Comparison of ENCODE assay signal across 25 mouse cellular contexts in the genomic region with DNA sequence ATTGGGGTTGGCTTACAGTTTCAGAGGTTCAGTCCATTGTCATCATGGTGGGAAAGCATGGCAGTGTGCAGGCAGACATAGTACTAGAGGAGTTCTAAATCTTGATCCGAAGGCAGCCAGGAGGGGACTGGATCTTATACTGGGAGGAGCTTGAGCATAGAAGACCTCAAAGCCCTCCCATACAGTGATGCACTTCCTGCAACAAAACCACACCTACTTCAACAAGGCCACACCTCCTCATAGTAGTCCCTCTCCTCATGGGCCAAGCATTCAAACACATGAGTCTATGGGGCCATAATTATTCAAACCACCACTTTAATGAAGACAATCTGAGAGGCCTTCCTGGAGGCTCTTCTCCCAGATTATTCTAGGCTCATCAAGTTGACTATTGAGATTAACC.
"Had no signal": no experiment of that assay in that cellular context is flagged by ENCODE, and none has a peak within 500 bp of the region (broad histone marks: within the 10 kb centered on the region; RNA-seq: fewer than 3 reads in every experiment).

No protein-coding gene starts in this region.

- H3K9me3 ChIP-seq: heart, embryonic 10.5 days; hindbrain, embryonic 10.5 days; hindbrain, embryonic 12.5 days; intestine, embryonic 15.5 days; limb, embryonic 15.5 days; liver, embryonic 12.5 days had no signal

- DNase-seq: gastrocnemius, postnatal 14 days; gastrocnemius, postnatal 36 days; heart, adult 11 months; heart, postnatal 10 days; heart, postnatal 4 days; kidney, adult 18-20 months; kidney, adult 8-10 months; kidney, postnatal 10 days; kidney, postnatal 25 days; kidney, postnatal 4 days; layer of hippocampus, adult 9-11 months; layer of hippocampus, postnatal 36 days; left cerebral cortex, postnatal 4 days had no signal

- H3K27ac ChIP-seq: heart, embryonic 10.5 days; hindbrain, embryonic 10.5 days; hindbrain, embryonic 12.5 days; hindbrain, embryonic 14.5 days; intestine, embryonic 15.5 days; limb, embryonic 13.5 days; liver, embryonic 12.5 days; liver, embryonic 14.5 days had no signal

- H3K36me3 ChIP-seq: hindbrain, embryonic 10.5 days; hindbrain, embryonic 12.5 days; intestine, embryonic 15.5 days; limb, embryonic 15.5 days; liver, embryonic 12.5 days had no signal

- H3K9ac ChIP-seq: heart, embryonic 12.5 days; hindbrain, embryonic 12.5 days; hindbrain, embryonic 14.5 days; intestine, embryonic 15.5 days; limb, embryonic 13.5 days; limb, embryonic 15.5 days; liver, embryonic 12.5 days; liver, embryonic 14.5 days had no signal

- H3K4me3 ChIP-seq: heart, embryonic 10.5 days; heart, embryonic 12.5 days; hindbrain, embryonic 10.5 days; hindbrain, embryonic 12.5 days; intestine, embryonic 15.5 days; limb, embryonic 13.5 days; limb, embryonic 15.5 days; liver, embryonic 12.5 days had no signal

- H3K27me3 ChIP-seq: heart, embryonic 12.5 days; hindbrain, embryonic 12.5 days; intestine, embryonic 15.5 days; limb, embryonic 13.5 days; limb, embryonic 15.5 days; liver, embryonic 12.5 days had no signal

- ATAC-seq: hindbrain, embryonic 16.5 days; intestine, embryonic 15.5 days; intestine, postnatal 0 days; liver, embryonic 12.5 days had no signal
